Mouse (Mus musculus): Measurements from ENCODE around the gene Neb. TPM values are rescaled to one million over a fixed set of nuclear protein-coding genes. Genes with fewer than 3 reads are reported as not detected.

Gene Neb
- total RNA-seq (2014; rRNA removed) (3.2 and 3.7 TPM in 2 replicates), polyA plus RNA-seq (2015; fragmentation: Nextera tagmentation; extraction: Ambion mirVana) (0.54 and 0.80 TPM in 2 replicates)

DNA sequence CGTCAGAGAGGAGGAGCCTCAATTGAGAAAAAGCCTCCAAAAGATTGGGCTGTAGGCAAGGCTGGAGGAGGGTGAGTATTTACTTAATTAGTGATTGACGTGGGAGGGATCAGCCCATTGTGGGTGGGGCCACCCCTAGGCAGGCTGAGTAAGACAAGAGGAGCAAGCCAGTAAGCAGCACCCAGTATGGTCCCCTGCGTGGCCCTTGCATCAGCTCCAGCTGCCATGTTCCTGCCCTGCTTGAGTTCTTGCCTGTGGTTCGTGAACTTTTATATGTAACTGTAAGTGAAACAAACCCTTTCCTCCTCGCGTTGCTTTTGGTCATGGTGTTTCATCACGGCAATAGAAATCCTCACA lies at the start of gene Neb:
Gene Neb, minus strand, starts transcription at position 27 of the 357 bp plus-strand sequence.
- Histone ChIP-seq H3K9me3 (ENCODE audit: low read length) (no peaks in the 10 kb centered on the region), H3K27me3 (ENCODE audit: insufficient read depth, low read length) (no peaks in the 10 kb centered on the region), H3K36me3 (ENCODE audit: insufficient read depth, low read length) (no peaks in the 10 kb centered on the region), H3K4me2 (ENCODE audit: low read depth, low read length, poor library complexity, severe bottlenecking) (0 out of 2 replicates have a peak within 1 kb of the TSS, but pooled peaks have one; percentile 4), H3K4me3 (ENCODE audit: low read depth, low read length) (no peak within 1 kb of the TSS), H3K4me1 (ENCODE audit: insufficient read depth, low read length) (no peaks in the 10 kb centered on the region), H3K9ac (replicated peaks; ENCODE audit: low read length, poor library complexity, severe bottlenecking) (no peak within 1 kb of the TSS), H3K27ac (ENCODE audit: low read depth, low read length) (no peak within 1 kb of the TSS)
- DNase-seq (ENCODE audit: low spot score) (no peak), ATAC-seq (ENCODE audit: low FRiP score) (no peak)
- 42% methylated on average over 7 of the region's 7 CpGs for WGBS
- no peak for TF ChIP-seq CTCF (IDR thresholded peaks at IDR 0.05)

DNA sequence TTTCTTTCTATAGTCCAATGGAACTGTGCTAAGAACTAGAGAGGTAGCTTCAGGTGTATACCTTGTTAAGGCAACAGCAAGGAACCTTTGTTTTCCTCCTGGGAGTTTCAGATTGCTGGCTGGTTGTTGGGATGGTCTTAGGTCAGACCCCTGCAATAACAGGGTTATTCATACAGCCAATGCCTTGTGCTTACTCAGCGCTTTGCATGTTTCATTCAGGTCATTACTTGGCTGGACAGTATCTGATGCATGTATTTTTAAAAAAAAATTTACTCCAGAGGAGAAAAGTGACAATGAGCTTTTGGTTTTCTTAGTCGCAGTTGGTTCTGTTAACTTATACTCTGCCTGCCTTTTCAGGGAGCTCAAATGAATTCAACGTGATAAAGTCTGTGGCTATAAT lies 49.1 kb upstream of the Neb start:
- no peaks in the 10 kb centered on the region for H3K36me3 ChIP-seq (ENCODE audit: insufficient read depth, low read length)
- peaks cover 8% of the 10 kb centered on the region; the same call in 1 of the 2 replicates for H3K4me1 ChIP-seq (ENCODE audit: insufficient read depth, low read length)
- no peak overlapping the region for H3K9ac ChIP-seq (replicated peaks; ENCODE audit: low read length, poor library complexity, severe bottlenecking)
- DNase-seq (ENCODE audit: low spot score) (no peak), ATAC-seq (ENCODE audit: low FRiP score) (no peak)
- no peak overlapping the region for H3K4me3 ChIP-seq (ENCODE audit: low read depth, low read length)
- no peak for TF ChIP-seq CTCF (IDR thresholded peaks at IDR 0.05)
- no peak overlapping the region for H3K27ac ChIP-seq (ENCODE audit: low read depth, low read length)
- 81% methylated on average over 3 of the region's 3 CpGs for WGBS
- H3K4me2 ChIP-seq (ENCODE audit: low read depth, low read length, poor library complexity, severe bottlenecking): no peak overlapping the region
- H3K27me3 ChIP-seq (ENCODE audit: insufficient read depth, low read length): no peaks in the 10 kb centered on the region
- H3K9me3 ChIP-seq (ENCODE audit: low read length): no peaks in the 10 kb centered on the region

DNA sequence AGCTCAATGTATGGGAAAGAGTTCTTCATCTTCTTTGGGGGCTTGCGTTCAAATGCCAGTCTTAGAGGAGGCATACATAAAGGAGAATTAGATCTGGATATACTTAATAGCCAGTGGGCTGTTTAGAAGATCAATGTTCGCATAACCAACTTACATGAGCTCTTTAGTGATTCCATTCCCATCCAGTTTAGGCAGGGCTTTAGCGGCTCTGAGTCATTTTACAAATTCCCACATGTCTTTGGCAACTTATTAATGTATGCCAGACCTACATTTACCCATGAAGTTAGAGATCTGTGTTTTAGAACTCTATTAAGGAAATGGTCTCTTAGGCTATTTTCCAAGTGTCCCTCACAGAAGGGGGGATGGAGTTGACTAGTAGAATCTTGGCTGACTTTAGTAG lies 47.8 kb upstream of the Neb start:
- Histone ChIP-seq H3K27ac (ENCODE audit: low read depth, low read length) (no peak overlapping the region), H3K27me3 (ENCODE audit: insufficient read depth, low read length) (no peaks in the 10 kb centered on the region), H3K4me3 (ENCODE audit: low read depth, low read length) (no peak overlapping the region), H3K36me3 (ENCODE audit: insufficient read depth, low read length) (no peaks in the 10 kb centered on the region), H3K9me3 (ENCODE audit: low read length) (no peaks in the 10 kb centered on the region), H3K9ac (replicated peaks; ENCODE audit: low read length, poor library complexity, severe bottlenecking) (no peak overlapping the region), H3K4me1 (ENCODE audit: insufficient read depth, low read length) (peaks cover 15% of the 10 kb centered on the region; the same call in 1 of the 2 replicates), H3K4me2 (ENCODE audit: low read depth, low read length, poor library complexity, severe bottlenecking) (no peak overlapping the region; the same call in 1 of the 2 replicates)
- TF ChIP-seq CTCF (IDR thresholded peaks at IDR 0.05): no peak
- WGBS: 88% methylated on average over 3 of the region's 3 CpGs
- ATAC-seq (ENCODE audit: low FRiP score) (no peak), DNase-seq (ENCODE audit: low spot score) (no peak)

DNA sequence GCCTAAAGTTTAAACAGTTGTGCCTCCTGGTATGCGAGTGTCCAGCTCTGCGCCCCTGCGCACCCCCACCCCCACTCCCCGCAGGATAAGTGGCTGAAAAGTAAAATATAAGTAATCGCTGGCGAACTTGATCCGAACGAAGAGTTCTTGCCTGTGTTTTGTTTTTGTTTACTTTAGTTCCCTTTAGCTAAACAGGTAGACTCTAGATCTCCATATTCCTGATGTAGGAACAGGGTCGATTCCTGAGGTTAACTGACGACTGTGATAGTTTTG lies 47.2 kb upstream of the Neb start:
- Histone ChIP-seq H3K4me2 (ENCODE audit: low read depth, low read length, poor library complexity, severe bottlenecking) (peak overlapping the region; percentile 61), H3K36me3 (ENCODE audit: insufficient read depth, low read length) (no peaks in the 10 kb centered on the region), H3K27me3 (ENCODE audit: insufficient read depth, low read length) (no peaks in the 10 kb centered on the region), H3K4me3 (ENCODE audit: low read depth, low read length) (peak overlapping the region; percentile 99), H3K4me1 (ENCODE audit: insufficient read depth, low read length) (peaks cover 16% of the 10 kb centered on the region; the same call in 1 of the 2 replicates), H3K9me3 (ENCODE audit: low read length) (no peaks in the 10 kb centered on the region), H3K9ac (replicated peaks; ENCODE audit: low read length, poor library complexity, severe bottlenecking) (peak overlapping the region; percentile 93; the same call in 1 of the 2 replicates), H3K27ac (ENCODE audit: low read depth, low read length) (no peak overlapping the region)
- no peak for TF ChIP-seq CTCF (IDR thresholded peaks at IDR 0.05)
- DNase-seq (ENCODE audit: low spot score): no peak
- ATAC-seq (ENCODE audit: low FRiP score): no peak
- 27% methylated on average over 10 of the region's 10 CpGs for WGBS

DNA sequence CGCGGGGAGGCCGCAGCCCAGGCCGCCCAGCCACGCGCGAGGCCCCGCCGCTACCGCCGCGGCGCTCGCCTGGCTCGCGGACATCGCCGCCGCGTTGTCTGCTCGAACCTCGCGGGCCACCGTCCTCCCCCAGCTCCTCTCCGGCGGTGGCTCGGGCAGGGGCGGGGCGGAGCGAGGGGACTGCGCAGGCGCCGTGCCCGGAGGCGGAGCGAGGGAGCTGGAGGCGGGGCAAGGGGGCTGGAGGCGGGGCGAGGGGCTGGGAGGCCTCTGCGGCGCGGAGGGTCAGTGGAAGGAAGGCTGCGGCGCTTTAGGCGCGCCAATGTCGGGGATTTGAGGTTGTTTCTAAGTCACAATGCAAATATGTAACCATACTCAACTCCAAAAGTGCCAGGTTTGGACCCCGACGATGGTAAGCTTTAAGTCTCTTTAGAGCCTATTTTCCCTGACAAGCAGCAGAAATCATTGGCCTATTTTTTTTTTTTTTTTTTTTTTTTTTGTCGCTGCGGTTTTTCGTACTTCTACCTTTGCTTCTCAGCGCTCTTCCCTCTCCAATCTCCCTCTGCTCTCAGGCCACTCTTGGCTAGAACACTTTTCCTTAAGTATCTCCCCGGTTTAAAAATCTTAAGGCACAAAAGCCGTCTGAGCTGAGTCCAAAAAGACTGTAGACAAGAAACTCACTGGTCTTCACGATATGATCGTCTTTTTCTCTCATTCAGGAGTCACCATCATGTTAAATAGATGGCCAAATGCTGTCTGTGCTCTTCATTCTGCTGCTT lies 46.7 kb upstream of the Neb start, which contains the start of gene Arl5a:
Gene Arl5a, minus strand, starts transcription at position 155 of the 776 bp plus-strand sequence.
- no peak for TF ChIP-seq CTCF (IDR thresholded peaks at IDR 0.05)
- no peaks in the 10 kb centered on the region for H3K36me3 ChIP-seq (ENCODE audit: insufficient read depth, low read length)
- peak within 1 kb of the TSS; percentile 93 for H3K9ac ChIP-seq (replicated peaks; ENCODE audit: low read length, poor library complexity, severe bottlenecking)
- WGBS: under 1% methylated on average over 32 of the region's 57 CpGs
- H3K9me3 ChIP-seq (ENCODE audit: low read length): no peaks in the 10 kb centered on the region
- H3K4me2 ChIP-seq (ENCODE audit: low read depth, low read length, poor library complexity, severe bottlenecking): peak within 1 kb of the TSS; percentile 61
- H3K27me3 ChIP-seq (ENCODE audit: insufficient read depth, low read length): no peaks in the 10 kb centered on the region
- H3K4me1 ChIP-seq (ENCODE audit: insufficient read depth, low read length): peaks cover 16% of the 10 kb centered on the region; the same call in 1 of the 2 replicates
- H3K27ac ChIP-seq (ENCODE audit: low read depth, low read length): peak within 1 kb of the TSS; percentile 84
- ATAC-seq (ENCODE audit: low FRiP score) (peak; percentile 96), DNase-seq (ENCODE audit: low spot score) (peak; percentile 93)
- H3K4me3 ChIP-seq (ENCODE audit: low read depth, low read length): peak within 1 kb of the TSS; percentile 99

DNA sequence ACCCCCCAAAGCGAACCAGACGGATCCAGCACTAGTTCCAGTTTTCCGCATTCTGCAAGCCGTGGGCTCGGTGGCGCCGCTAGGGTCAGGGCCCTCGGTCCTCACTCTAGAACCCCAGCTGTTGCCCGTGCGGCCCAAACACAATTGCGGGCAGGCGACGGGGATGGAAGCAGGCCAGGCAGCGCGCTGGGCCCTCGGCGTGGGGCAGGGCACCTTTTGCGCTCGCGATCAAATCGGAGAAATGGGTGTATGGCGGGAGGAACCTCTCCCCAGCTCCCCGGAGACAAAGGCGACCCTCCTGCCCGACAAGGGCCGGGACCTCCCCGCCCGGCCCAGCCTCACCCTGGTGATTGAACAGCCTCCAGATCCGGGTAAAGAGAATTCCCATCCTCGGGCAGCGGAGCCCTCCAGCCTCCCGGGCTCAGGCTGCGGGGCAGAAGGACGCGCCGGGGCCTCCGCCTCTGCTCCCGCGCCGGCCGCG lies 46.0 kb upstream of the Neb start:
- WGBS: under 1% methylated on average over 42 of the region's 42 CpGs
- peak overlapping the region; percentile 93 for H3K9ac ChIP-seq (replicated peaks; ENCODE audit: low read length, poor library complexity, severe bottlenecking)

More for the DNA sequence above, 46.0 kb upstream of the Neb start:
- TF ChIP-seq CTCF (IDR thresholded peaks at IDR 0.05): no peak
- Histone ChIP-seq H3K9me3 (ENCODE audit: low read length) (no peaks in the 10 kb centered on the region), H3K36me3 (ENCODE audit: insufficient read depth, low read length) (no peaks in the 10 kb centered on the region), H3K4me3 (ENCODE audit: low read depth, low read length) (peak overlapping the region; percentile 99), H3K27ac (ENCODE audit: low read depth, low read length) (peak overlapping the region; percentile 84), H3K4me2 (ENCODE audit: low read depth, low read length, poor library complexity, severe bottlenecking) (peak overlapping the region; percentile 61), H3K4me1 (ENCODE audit: insufficient read depth, low read length) (peaks cover 16% of the 10 kb centered on the region; the same call in 1 of the 2 replicates), H3K27me3 (ENCODE audit: insufficient read depth, low read length) (no peaks in the 10 kb centered on the region)
- ATAC-seq (ENCODE audit: low FRiP score): peak; percentile 75
- peak; percentile 22 for DNase-seq (ENCODE audit: low spot score)
